Mouse (Mus musculus): ENCODE measurements around the gene Mgst3. TPM values are rescaled to one million over a fixed set of nuclear protein-coding genes. Genes with fewer than 3 reads are reported as not detected.
A peak's percentile ranks its signal among the peaks of the same experiment; 100 is the strongest.
"Not testable (repeated sequence)": the region's sequence is repeated elsewhere in the genome, so short reads cannot be mapped to it uniquely, and the experiment has no call there.

Gene Mgst3
- total RNA-seq, 2 experiments from 2014 or later: 324 to 329 TPM

GRCm38 (mm10) chr1:167363322-167363721 lies 30.3 kb downstream of the Mgst3 start:
- no peak for DNase-seq
- intact Hi-C loops (cut with DNase I): no loop called here

- no peak for DNase-seq
- intact Hi-C loops (cut with DNase I): no loop called here
Measured at GRCm38 (mm10) chr1:167362819-167363218, 30.8 kb downstream of the Mgst3 start.

- DNase-seq: no peak
Measured at GRCm38 (mm10) chr1:167360268-167360667, 33.4 kb downstream of the Mgst3 start.

GRCm38 (mm10) chr1:167358731-167359130 lies 34.9 kb downstream of the Mgst3 start:
- DNase-seq: no peak
- intact Hi-C loops (cut with DNase I): no loop called here

More at GRCm38 (mm10) chr1:167360268-167360667, 33.4 kb downstream of the Mgst3 start:
- intact Hi-C loops (cut with DNase I): no loop called here

- intact Hi-C loops (cut with DNase I): no loop called here
- no peak for DNase-seq
Measured at GRCm38 (mm10) chr1:167357387-167357786, 36.3 kb downstream of the Mgst3 start.

GRCm38 (mm10) chr1:167352403-167352802 lies 41.2 kb downstream of the Mgst3 start:
- DNase-seq: no peak
- intact Hi-C loops (cut with DNase I): no loop called here

GRCm38 (mm10) chr1:167350597-167351415 lies 42.8 kb downstream of the Mgst3 start:
- intact Hi-C loops (cut with DNase I): no loop called here
- no peak for DNase-seq

- intact Hi-C loops (cut with DNase I): no loop called here
- peak; percentile 94 for DNase-seq
Measured at GRCm38 (mm10) chr1:167349815-167350596, 43.6 kb downstream of the Mgst3 start, which contains the start of gene Aldh9a1. Gene Aldh9a1 (plus strand): TSS chr1:167349991.

- intact Hi-C loops (cut with DNase I); DNase-seq: not testable (repeated sequence)
Measured at GRCm38 (mm10) chr1:167349206-167349605, 44.4 kb downstream of the Mgst3 start.

GRCm38 (mm10) chr1:167345994-167346520 lies 47.6 kb downstream of the Mgst3 start:
- DNase-seq; intact Hi-C loops (cut with DNase I): not testable (repeated sequence)

GRCm38 (mm10) chr1:167342831-167343230 lies 50.8 kb downstream of the Mgst3 start:
- intact Hi-C loops (cut with DNase I): no loop called here
- no peak for DNase-seq

- DNase-seq: no peak
- intact Hi-C loops (cut with DNase I): no loop called here
Measured at GRCm38 (mm10) chr1:167340910-167341528, 52.6 kb downstream of the Mgst3 start.

GRCm38 (mm10) chr1:167340111-167340787 lies 53.4 kb downstream of the Mgst3 start:
- no peak for DNase-seq
- intact Hi-C loops (cut with DNase I): no loop called here

GRCm38 (mm10) chr1:167339177-167339781 lies 54.4 kb downstream of the Mgst3 start:
- DNase-seq: no peak
- intact Hi-C loops (cut with DNase I): loop anchor here (10.0 kb wide), 1 partner anchor 544 kb away; no protein-coding TSS in a partner anchor

GRCm38 (mm10) chr1:167337463-167338095 lies 56.1 kb downstream of the Mgst3 start:
- DNase-seq: peak; percentile 82 to 86
- intact Hi-C loops (cut with DNase I): loop anchor here (2.0 to 10.0 kb wide), 2 partner anchors 25 to 543 kb away; no protein-coding TSS in a partner anchor

- intact Hi-C loops (cut with DNase I): loop anchor here (1.0 to 10.0 kb wide), 3 partner anchors 24 to 542 kb away; no protein-coding TSS in a partner anchor
- no peak for DNase-seq
Measured at GRCm38 (mm10) chr1:167336398-167336797, 57.2 kb downstream of the Mgst3 start.

- DNase-seq: no peak
- intact Hi-C loops (cut with DNase I): loop anchor here (10.0 kb wide), 1 partner anchor 536 kb away; no protein-coding TSS in a partner anchor
Measured at GRCm38 (mm10) chr1:167331106-167331505, 62.5 kb downstream of the Mgst3 start.

- intact Hi-C loops (cut with DNase I): no loop called here
- no peak for DNase-seq
Measured at GRCm38 (mm10) chr1:167328776-167329175, 64.9 kb downstream of the Mgst3 start.
